Mouse (Mus musculus) brain, adult 10 weeks (tissue): ENCODE data around the gene Olfr630. TPM values are rescaled to one million over a fixed set of nuclear protein-coding genes. Genes with fewer than 3 reads are reported as not detected.

ENCODE experiments used
- polyA plus RNA-seq: library from polyadenylated mRNA; stranded (reverse); fragments of 350-450 nt; fragmentation: Illumina TruSeq; extraction: RNeasy Lipid Tissue Mini Kit (QIAGEN cat#74804); gene quantifications from one replicate; pipeline ENCODE4 v1.2.3, GENCODE M21; 2015; ENCODE audit warnings: low read depth, low replicate concordance

Olfr630 gene
- polyA plus RNA-seq: not detected

GRCm38 (mm10) chr7:103757233-103757632 lies at the start of gene Olfr630:
Olfr630 (minus strand) TSS chr7:103757333.

GRCm38 (mm10) chr7:103791721-103792120 lies 34.6 kb upstream of the Olfr630 start, which contains the start of gene Olfr67:
Olfr67 (minus strand) TSS chr7:103791821.

GRCm38 (mm10) chr7:103779598-103779997 lies 22.5 kb upstream of the Olfr630 start, which contains the start of gene Olfr68:
Olfr68 (minus strand) TSS chr7:103779698.

GRCm38 (mm10) chr7:103771494-103771893 lies 14.4 kb upstream of the Olfr630 start, which contains the start of gene Olfr69:
Olfr69 (minus strand) TSS chr7:103771594.

GRCm38 (mm10) chr7:103744843-103745242 lies 12.3 kb downstream of the Olfr630 start, which contains the start of gene Olfr629:
Olfr629 (minus strand) TSS chr7:103744943.

GRCm38 (mm10) chr7:103730074-103730473 lies 27.1 kb downstream of the Olfr630 start, which contains the start of gene Olfr628:
Olfr628 (plus strand) TSS chr7:103730374.

GRCm38 (mm10) chr7:103714371-103714770 lies 42.8 kb downstream of the Olfr630 start, which contains the start of gene Olfr243:
Olfr243 (plus strand) TSS chr7:103714671.

Other genes with a start within 250 kb of the Olfr630 start
- gene Olfr610, start 245.2 kb downstream of the Olfr630 start, polyA plus RNA-seq: not detected
- gene Olfr611, start 236.5 kb downstream of the Olfr630 start, polyA plus RNA-seq: not detected
- gene Olfr612, start 214.6 kb downstream of the Olfr630 start, polyA plus RNA-seq: not detected
- not detected for gene Olfr613, start 209.3 kb downstream of the Olfr630 start, polyA plus RNA-seq
- gene Olfr615, start 201.3 kb downstream of the Olfr630 start, polyA plus RNA-seq: not detected
- gene Olfr616, start 188.2 kb downstream of the Olfr630 start, polyA plus RNA-seq: not detected
- not detected for gene Olfr617, start 184.3 kb downstream of the Olfr630 start, polyA plus RNA-seq
- gene Olfr618, start 167.2 kb downstream of the Olfr630 start, polyA plus RNA-seq: not detected
- not detected for gene Olfr619, start 156.8 kb downstream of the Olfr630 start, polyA plus RNA-seq
- gene Olfr620, start 144.8 kb downstream of the Olfr630 start, polyA plus RNA-seq: not detected
- gene Olfr622, start 114.6 kb downstream of the Olfr630 start, polyA plus RNA-seq: not detected
- gene Olfr623, start 93.6 kb downstream of the Olfr630 start, polyA plus RNA-seq: not detected
- gene Olfr624, start 86.1 kb downstream of the Olfr630 start, polyA plus RNA-seq: not detected
- not detected for gene Olfr625-ps1, start 74.6 kb downstream of the Olfr630 start, polyA plus RNA-seq
- not detected for gene Olfr243, start 42.7 kb downstream of the Olfr630 start, polyA plus RNA-seq
- gene Olfr628, start 27.0 kb downstream of the Olfr630 start, polyA plus RNA-seq: not detected
- not detected for gene Olfr629, start 12.4 kb downstream of the Olfr630 start, polyA plus RNA-seq
- not detected for gene Olfr69, start 14.3 kb upstream of the Olfr630 start, polyA plus RNA-seq
- not detected for gene Olfr68, start 22.4 kb upstream of the Olfr630 start, polyA plus RNA-seq
- not detected for gene Olfr67, start 34.5 kb upstream of the Olfr630 start, polyA plus RNA-seq
- gene Hbb-bt, start 56.7 kb upstream of the Olfr630 start, polyA plus RNA-seq: 154 TPM
- 1,248 TPM for gene Hbb-bs, start 70.8 kb upstream of the Olfr630 start, polyA plus RNA-seq
- not detected for gene Hbb-bh2, start 83.2 kb upstream of the Olfr630 start, polyA plus RNA-seq
- not detected for gene Hbb-bh1, start 85.8 kb upstream of the Olfr630 start, polyA plus RNA-seq
- not detected for gene Hbb-y, start 95.9 kb upstream of the Olfr630 start, polyA plus RNA-seq
- gene Olfr66, start 128.9 kb upstream of the Olfr630 start, polyA plus RNA-seq: not detected
- gene Olfr64, start 137.2 kb upstream of the Olfr630 start, polyA plus RNA-seq: not detected
- not detected for gene Olfr65, start 146.2 kb upstream of the Olfr630 start, polyA plus RNA-seq
- not detected for gene Olfr631, start 171.5 kb upstream of the Olfr630 start, polyA plus RNA-seq
- not detected for gene Olfr632, start 177.0 kb upstream of the Olfr630 start, polyA plus RNA-seq
- not detected for gene Olfr633, start 187.1 kb upstream of the Olfr630 start, polyA plus RNA-seq
- not detected for gene Olfr635, start 213.8 kb upstream of the Olfr630 start, polyA plus RNA-seq
- gene Olfr638, start 241.4 kb upstream of the Olfr630 start, polyA plus RNA-seq: not detected